Mouse (Mus musculus): Measurements from ENCODE around the gene Rccd1.

GRCm38 (mm10) chr7:80298754-80299153, 25.5 kb downstream of the Rccd1 start:
- no peak for TF ChIP-seq CTCF (IDR thresholded peaks at IDR 0.05; ENCODE audit: low read depth)
- no peak for TF ChIP-seq EP300 (IDR thresholded peaks at IDR 0.05; ENCODE audit: low read depth)
